Mouse (Mus musculus) kidney, embryonic 14.5 days (tissue): ENCODE data around the gene Snhg11. TPM values are rescaled to one million over a fixed set of nuclear protein-coding genes. Genes with fewer than 3 reads are reported as not detected.

Source experiments
- ATAC-seq: fragments of 200-750 bp; cut with Nextera tagmentation; 2 replicates; pipeline ENCODE4 v1.8.0; 2017; ENCODE audit warnings: moderate number of reproducible peaks, mild to moderate bottlenecking, moderate TSS enrichment, moderate library complexity; ENCODE audit not compliant: low FRiP score, low TSS enrichment
- H3K27ac ChIP-seq: fragments of 300-500 bp; sonication (generic); 2 replicates; pipeline ENCODE4 v1.5.1; 2014; ENCODE audit warnings: low read depth, mild to moderate bottlenecking, low read length, moderate library complexity, mixed read lengths
- H3K27me3 ChIP-seq: fragments of 300-500 bp; sonication (generic); 2 replicates; pipeline ENCODE4 v1.6.1; 2014; ENCODE audit warnings: mild to moderate bottlenecking, low read length; ENCODE audit not compliant: control insufficient read depth, insufficient read depth
- H3K36me3 ChIP-seq: fragments of 300-500 bp; sonication (generic); 2 replicates; pipeline ENCODE4 v1.6.1; 2014; ENCODE audit warnings: low read length, mixed read lengths; ENCODE audit not compliant: control insufficient read depth, insufficient read depth
- H3K4me1 ChIP-seq: fragments of 300-500 bp; sonication (generic); 2 replicates; pipeline ENCODE4 v1.6.1; 2014; ENCODE audit warnings: low read length, mixed read lengths; ENCODE audit not compliant: control insufficient read depth, insufficient read depth
- H3K4me2 ChIP-seq: fragments of 300-500 bp; sonication (generic); replicated peaks from 2 replicates; pipeline ENCODE4 v1.6.1; 2014; ENCODE audit warnings: low read depth, mild to moderate bottlenecking, low read length
- H3K4me3 ChIP-seq: fragments of 300-500 bp; sonication (generic); 2 replicates; pipeline ENCODE4 v1.5.1; 2014; ENCODE audit warnings: mild to moderate bottlenecking, low read length
- H3K9ac ChIP-seq: fragments of 300-500 bp; sonication (generic); 2 replicates; pipeline ENCODE4 v1.6.1; 2014; ENCODE audit warnings: low read depth, mild to moderate bottlenecking, low read length, moderate library complexity
- H3K9me3 ChIP-seq: fragments of 300-500 bp; sonication (generic); 2 replicates; pipeline ENCODE4 v1.6.1; 2016; ENCODE audit warnings: low read length; ENCODE audit not compliant: control insufficient read depth
- WGBS: fragments of 180-500 bp; shearing (Covaris S2); extraction: QIAGEN DNeasy Blood & Tissue Kit; methylation state at CpG from one replicate; pipeline ENCODE4 v1.1.7; 2014; 5-methylcytosine and 5-hydroxymethylcytosine counted together
- polyA plus RNA-seq: library from polyadenylated mRNA; unstranded; fragments of >200 nt; fragmentation: Nextera tagmentation; extraction: Ambion mirVana; gene quantifications from 2 replicates; pipeline ENCODE4 v1.2.1, GENCODE M21; 2014

Gene Snhg11
- polyA plus RNA-seq, 1 experiment from 2014 or later = 8.5 TPM

GRCm38 (mm10) chr2:158352801-158353520, 22.5 kb upstream of the Snhg11 start:
- H3K27ac ChIP-seq = no peak overlapping the region
- no peak overlapping the region for H3K4me3 ChIP-seq
- 80% methylated on average over 3 of the region's 3 CpGs for WGBS
- no peak for ATAC-seq
- H3K4me1 ChIP-seq = no peaks in the 10 kb centered on the region
- H3K36me3 ChIP-seq = peaks cover 46% of the 10 kb centered on the region
- no peaks in the 10 kb centered on the region for H3K27me3 ChIP-seq
- no peaks in the 10 kb centered on the region for H3K9me3 ChIP-seq
- H3K9ac ChIP-seq = no peak overlapping the region
- H3K4me2 ChIP-seq = no peak overlapping the region

- Histone ChIP-seq H3K9ac (no peak overlapping the region), H3K27me3 (no peaks in the 10 kb centered on the region), H3K36me3 (peaks cover 61% of the 10 kb centered on the region), H3K9me3 (no peaks in the 10 kb centered on the region), H3K27ac (no peak overlapping the region), H3K4me2 (no peak overlapping the region), H3K4me3 (no peak overlapping the region), H3K4me1 (peaks cover 11% of the 10 kb centered on the region; the same call in 1 of the 2 replicates)
- 85% methylated on average over 7 of the region's 7 CpGs for WGBS
- no peak for ATAC-seq
Measured at GRCm38 (mm10) chr2:158354348-158355114, 20.9 kb upstream of the Snhg11 start.

GRCm38 (mm10) chr2:158355238-158355637, 20.2 kb upstream of the Snhg11 start:
- no peaks in the 10 kb centered on the region for H3K27me3 ChIP-seq
- H3K4me3 ChIP-seq = no peak overlapping the region
- H3K9ac ChIP-seq = no peak overlapping the region
- H3K36me3 ChIP-seq = peaks cover 68% of the 10 kb centered on the region
- WGBS = 84% methylated on average over 2 of the region's 2 CpGs
- H3K4me2 ChIP-seq = no peak overlapping the region
- H3K9me3 ChIP-seq = no peaks in the 10 kb centered on the region
- H3K4me1 ChIP-seq = peaks cover 18% of the 10 kb centered on the region
- H3K27ac ChIP-seq = no peak overlapping the region
- ATAC-seq = no peak

- WGBS = 89% methylated on average over 5 of the region's 5 CpGs
- no peak overlapping the region for H3K9ac ChIP-seq
- ATAC-seq = no peak
- H3K4me2 ChIP-seq = no peak overlapping the region
- H3K4me3 ChIP-seq = no peak overlapping the region
- no peaks in the 10 kb centered on the region for H3K9me3 ChIP-seq
- H3K27me3 ChIP-seq = no peaks in the 10 kb centered on the region
- H3K27ac ChIP-seq = no peak overlapping the region
- H3K4me1 ChIP-seq = peaks cover 18% of the 10 kb centered on the region
- H3K36me3 ChIP-seq = peaks cover 71% of the 10 kb centered on the region
Measured at GRCm38 (mm10) chr2:158356121-158356520, 19.3 kb upstream of the Snhg11 start.

GRCm38 (mm10) chr2:158359757-158360620, 15.4 kb upstream of the Snhg11 start:
- Histone ChIP-seq H3K4me2 (peak overlapping the region; percentile 76), H3K27ac (0 out of 2 replicates have a peak overlapping the region, but pooled peaks have one; percentile 86), H3K4me1 (peaks cover 18% of the 10 kb centered on the region), H3K27me3 (no peaks in the 10 kb centered on the region), H3K36me3 (peaks cover 55% of the 10 kb centered on the region), H3K9me3 (no peaks in the 10 kb centered on the region), H3K4me3 (peak overlapping the region; percentile 96), H3K9ac (peak overlapping the region; percentile 98)
- 50% methylated on average over 12 of the region's 12 CpGs for WGBS
- ATAC-seq = no peak

- Histone ChIP-seq H3K4me2 (peak overlapping the region; percentile 76), H3K9ac (peak overlapping the region; percentile 98), H3K4me3 (peak overlapping the region; percentile 96), H3K36me3 (peaks cover 44% of the 10 kb centered on the region), H3K27ac (peak overlapping the region; percentile 86), H3K9me3 (no peaks in the 10 kb centered on the region), H3K27me3 (no peaks in the 10 kb centered on the region), H3K4me1 (peaks cover 18% of the 10 kb centered on the region)
- WGBS = under 1% methylated on average over 41 of the region's 41 CpGs
- peak; percentile 89 for ATAC-seq
Measured at GRCm38 (mm10) chr2:158360873-158361677, 14.4 kb upstream of the Snhg11 start.

GRCm38 (mm10) chr2:158361678-158362320, 13.6 kb upstream of the Snhg11 start:
- no peak overlapping the region for H3K9ac ChIP-seq
- no peaks in the 10 kb centered on the region for H3K9me3 ChIP-seq
- H3K4me2 ChIP-seq = peak overlapping the region; percentile 8
- H3K27ac ChIP-seq = no peak overlapping the region; the same call in 1 of the 2 replicates
- H3K36me3 ChIP-seq = peaks cover 37% of the 10 kb centered on the region
- WGBS = 42% methylated on average over 8 of the region's 8 CpGs
- ATAC-seq = peak; percentile 33; the same call in 1 of the 2 replicates
- H3K27me3 ChIP-seq = no peaks in the 10 kb centered on the region
- H3K4me1 ChIP-seq = peaks cover 18% of the 10 kb centered on the region
- peak overlapping the region; percentile 96; the same call in 1 of the 2 replicates for H3K4me3 ChIP-seq

GRCm38 (mm10) chr2:158364175-158364574, 11.3 kb upstream of the Snhg11 start:
- H3K27me3 ChIP-seq = no peaks in the 10 kb centered on the region
- WGBS = 59% methylated on average over 4 of the region's 4 CpGs

More at GRCm38 (mm10) chr2:158364175-158364574, 11.3 kb upstream of the Snhg11 start:
- H3K9me3 ChIP-seq = no peaks in the 10 kb centered on the region
- H3K36me3 ChIP-seq = peaks cover 13% of the 10 kb centered on the region
- ATAC-seq = no peak
- peaks cover 10% of the 10 kb centered on the region for H3K4me1 ChIP-seq
- H3K9ac ChIP-seq = no peak overlapping the region
- H3K27ac ChIP-seq = no peak overlapping the region
- H3K4me2 ChIP-seq = no peak overlapping the region
- H3K4me3 ChIP-seq = no peak overlapping the region
